Mouse (Mus musculus) urinary bladder, postnatal 36 days (tissue): ENCODE results near the gene Trafd1.
"Not testable (repeated sequence)": the region's sequence is repeated elsewhere in the genome, so short reads cannot be mapped to it uniquely, and the experiment has no call there.

Source experiments
- DNase-seq, 2 experiments: peaks; one replicate each; pipeline ENCODE4 v3.0.0; 2022; ENCODE audit warnings: low spot score in 2 of 2, mixed read lengths in 1 of 2

Trafd1 gene

GRCm38 (mm10) chr5:121384757-121385460 lies 523 bp downstream of the Trafd1 start:
- peak in 1 of 2 experiments; percentile 54 for DNase-seq

DNA sequence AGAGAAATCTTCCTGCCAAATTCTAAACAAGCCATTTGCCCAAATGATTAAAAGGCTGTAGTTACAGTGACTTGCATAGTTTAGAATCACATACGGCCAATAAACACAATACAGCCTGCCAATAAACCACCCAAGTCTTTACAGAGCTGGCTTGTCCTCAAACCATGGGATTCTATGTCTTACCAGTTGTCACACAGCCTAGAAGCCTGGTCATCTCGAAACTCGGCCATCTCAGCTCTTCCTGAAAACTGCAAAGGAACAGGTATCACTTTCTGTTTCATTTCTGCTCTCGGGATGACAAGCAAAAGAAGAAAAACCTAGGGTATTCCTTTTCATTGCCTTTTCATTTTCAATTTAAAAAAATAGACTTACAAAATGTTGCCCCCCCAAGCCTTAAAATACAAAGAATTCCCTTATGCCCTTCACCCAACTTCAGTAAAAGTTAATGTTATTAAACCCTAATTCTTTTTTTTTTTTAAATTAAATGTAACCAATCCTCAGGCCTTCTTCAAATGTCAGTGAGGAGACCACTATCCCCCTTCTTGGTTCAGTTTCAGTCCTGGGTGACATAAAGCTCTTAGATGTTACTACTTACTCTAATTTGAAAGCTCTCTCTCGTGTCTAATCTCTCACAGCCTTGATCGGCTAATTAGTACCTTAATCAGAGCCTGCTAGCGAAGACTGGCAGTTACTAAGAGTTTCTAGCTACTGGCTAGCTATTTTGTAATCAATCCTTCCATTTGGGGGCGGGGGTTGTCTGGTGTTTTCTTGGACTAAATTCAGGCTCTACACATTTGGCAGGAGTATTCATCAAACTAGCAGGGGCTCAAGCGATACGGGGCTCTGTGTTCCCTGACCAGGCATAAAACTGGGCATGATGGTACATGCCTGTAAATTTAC lies 1.3 kb downstream of the Trafd1 start:
- DNase-seq, result no peak

- no peak for DNase-seq
Measured at GRCm38 (mm10) chr5:121380692-121381091, 4.7 kb downstream of the Trafd1 start.

DNA sequence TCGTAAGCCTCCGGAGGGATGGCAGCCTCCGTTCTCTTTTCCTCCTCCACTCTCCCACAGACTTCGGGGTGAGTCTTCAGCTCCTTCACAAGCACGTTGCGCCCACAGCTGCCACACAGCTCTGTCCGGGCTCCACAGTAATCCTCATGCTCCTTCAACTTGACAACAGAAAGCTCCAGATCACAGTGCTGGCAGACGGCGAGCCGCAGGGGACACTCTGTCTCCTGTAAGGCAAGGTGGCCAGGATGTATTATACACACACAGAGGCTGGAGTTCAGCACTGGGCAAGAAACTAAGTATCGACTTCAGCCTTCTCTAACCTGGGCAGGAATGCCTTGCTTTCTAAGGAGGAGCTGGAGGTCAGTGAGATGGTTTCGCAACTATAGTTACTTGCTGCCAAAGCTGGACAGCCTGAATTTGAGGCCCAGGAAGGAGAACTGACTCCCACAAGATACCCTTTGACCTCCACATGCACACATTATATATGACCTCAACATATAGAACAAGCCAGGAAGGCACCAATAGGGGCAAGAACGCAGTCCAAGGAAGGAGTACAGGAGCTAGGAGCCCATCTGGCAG lies 6.7 kb downstream of the Trafd1 start:
- no peak for DNase-seq

DNA sequence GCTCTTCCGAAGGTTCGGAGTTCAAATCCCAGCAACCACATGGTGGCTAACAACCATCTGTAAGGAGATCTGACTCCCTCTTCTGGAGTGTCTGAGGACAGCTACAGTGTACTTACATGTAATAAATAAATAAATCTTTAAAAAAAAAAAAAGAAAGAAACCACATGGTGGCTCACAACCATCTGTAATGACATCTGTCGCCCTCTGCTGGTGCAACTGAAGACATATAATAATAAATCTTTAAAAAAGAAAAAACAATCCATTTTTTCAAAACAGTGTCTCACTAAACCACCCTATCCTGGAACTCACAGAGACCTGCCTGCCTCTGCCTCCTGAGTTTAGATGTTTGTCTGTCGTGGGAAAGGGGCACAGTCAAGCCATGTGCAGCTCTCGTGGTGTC lies 8.5 kb downstream of the Trafd1 start:
- not testable (repeated sequence) for DNase-seq

DNA sequence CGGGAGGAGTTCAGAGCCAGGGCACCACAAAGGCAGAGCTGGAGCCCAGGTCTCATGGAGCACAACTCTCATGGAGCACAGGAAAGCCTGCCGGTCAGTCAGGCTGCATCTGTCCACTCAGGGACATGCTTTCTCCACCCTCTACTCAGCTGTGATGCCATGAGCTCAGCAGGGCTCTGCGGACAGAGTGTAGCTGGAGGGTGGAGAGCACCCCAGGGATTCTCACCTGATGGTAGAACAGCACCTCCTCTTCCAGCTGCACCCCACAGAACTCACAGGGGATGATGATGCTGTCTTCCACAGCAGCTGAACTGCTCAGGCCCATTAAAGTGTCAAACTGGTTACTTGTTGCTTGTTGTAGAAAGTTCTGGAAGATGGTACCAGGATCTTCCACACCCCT lies 10.6 kb downstream of the Trafd1 start:
- no peak for DNase-seq

GRCm38 (mm10) chr5:121371712-121372111 lies 13.7 kb downstream of the Trafd1 start:
- DNase-seq, result no peak

DNA sequence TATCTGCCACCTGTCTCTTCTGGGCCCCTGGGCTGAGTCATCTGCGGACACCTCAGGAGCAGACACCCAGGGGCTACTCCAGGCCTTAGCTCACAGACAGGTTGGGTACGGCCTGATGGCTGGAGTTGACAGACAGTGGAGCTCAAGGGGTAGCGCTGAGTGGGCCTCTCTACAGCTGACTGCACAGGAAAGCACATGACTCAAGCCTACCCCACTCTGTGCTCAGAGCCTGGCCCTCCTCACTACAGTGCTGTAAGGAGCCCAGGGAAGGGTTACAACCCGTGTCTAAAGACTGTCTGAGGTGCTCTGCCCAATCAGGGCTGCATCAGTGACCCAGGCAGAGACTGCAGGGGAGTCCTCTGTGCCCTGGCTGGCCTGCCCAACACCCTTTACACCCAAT lies 18.2 kb downstream of the Trafd1 start:
- no peak for DNase-seq

GRCm38 (mm10) chr5:121366449-121367225 lies 18.8 kb downstream of the Trafd1 start:
- no peak for DNase-seq

DNA sequence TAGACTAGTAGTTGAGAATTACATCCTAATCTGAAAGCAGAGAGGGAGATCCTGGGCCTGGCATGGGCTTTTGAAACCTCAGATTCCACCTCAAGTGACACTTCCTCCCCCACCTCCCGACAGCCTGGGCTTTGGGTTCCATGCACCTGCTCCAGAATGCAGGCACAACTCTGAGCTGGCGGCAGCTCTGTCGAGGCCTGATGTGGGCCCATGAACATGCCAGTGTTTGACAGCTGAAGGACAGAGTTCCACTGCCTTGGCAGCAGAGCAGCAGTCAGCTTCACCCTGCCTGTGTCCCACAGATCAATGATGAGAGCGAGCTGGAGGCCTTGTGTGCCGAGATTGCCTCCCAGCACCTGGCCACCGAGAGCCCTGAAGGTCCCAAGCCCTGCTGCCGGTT lies 22.0 kb downstream of the Trafd1 start:
- no peak for DNase-seq

DNA sequence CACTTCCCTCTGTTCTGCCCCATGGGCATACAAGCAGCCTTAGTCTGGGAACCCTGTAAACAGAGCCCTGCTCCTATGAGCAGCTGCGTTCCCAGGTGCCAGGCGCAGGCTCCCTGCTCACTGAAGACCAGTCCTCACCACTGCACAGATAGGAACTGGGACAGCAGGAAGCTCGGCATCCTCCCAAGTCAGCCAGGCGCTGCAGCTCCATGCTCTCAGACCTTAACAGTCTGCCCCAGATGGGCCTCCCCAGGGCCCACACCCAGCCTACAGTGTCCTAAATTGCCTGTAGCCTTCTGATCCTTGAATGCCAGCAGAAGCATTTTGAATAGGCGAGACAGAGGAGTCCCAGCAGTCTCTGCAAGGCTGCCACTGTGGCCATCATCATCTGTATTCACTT lies 23.7 kb downstream of the Trafd1 start:
- no peak for DNase-seq

- DNase-seq, result peak in 1 of 2 experiments; percentile 33
Measured at GRCm38 (mm10) chr5:121359229-121359628, 26.2 kb downstream of the Trafd1 start.

DNA sequence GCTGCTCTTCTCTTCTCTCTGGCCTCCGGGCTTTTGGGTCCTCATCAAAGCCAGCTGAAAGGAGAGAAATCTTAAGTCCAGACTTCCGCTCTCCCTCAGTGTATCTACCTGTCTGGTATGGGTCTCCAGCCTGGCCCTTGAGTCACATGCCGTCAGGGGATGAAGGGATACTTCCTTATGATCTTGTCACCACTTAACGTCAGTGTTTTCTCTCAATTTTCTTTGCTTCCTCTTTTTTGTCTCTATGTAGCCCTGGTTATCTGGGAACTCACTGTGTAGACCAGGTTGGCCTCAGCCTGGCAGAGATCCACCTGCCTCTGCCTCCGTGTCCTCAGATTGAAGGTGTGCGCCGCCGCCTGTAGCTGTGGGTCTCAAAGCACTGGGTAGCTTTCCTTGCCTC lies 41.4 kb downstream of the Trafd1 start:
- DNase-seq, result no peak

- no peak for DNase-seq
Measured at GRCm38 (mm10) chr5:121342490-121342889, 42.9 kb downstream of the Trafd1 start.

DNA sequence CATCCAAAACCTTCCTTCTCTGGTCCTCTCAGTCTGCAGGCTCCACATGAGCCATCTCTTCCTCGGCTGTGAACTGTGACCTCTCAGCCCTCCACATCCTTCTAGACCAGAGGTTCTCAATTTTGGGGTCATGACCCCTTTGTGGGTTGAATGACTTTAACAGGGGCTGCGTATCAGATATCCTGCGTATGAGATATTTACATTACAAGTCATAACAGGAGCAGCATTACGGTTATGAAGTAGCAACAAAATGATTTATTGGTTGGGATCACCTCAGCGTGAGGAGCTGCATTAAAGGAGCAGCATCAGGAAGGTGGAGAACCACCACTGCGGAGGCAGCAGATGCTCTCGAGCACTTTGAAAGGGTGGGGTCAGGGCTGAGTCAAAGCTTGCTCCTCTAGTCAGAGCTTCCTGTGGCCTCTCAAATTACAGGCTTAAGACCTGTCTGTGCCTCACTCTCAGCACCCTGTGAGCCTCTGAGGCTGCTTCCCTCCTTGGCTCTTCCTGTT lies 44.4 kb downstream of the Trafd1 start:
- DNase-seq, result peak in 1 of 2 experiments; percentile 16

GRCm38 (mm10) chr5:121339507-121340230 lies 45.8 kb downstream of the Trafd1 start:
- peak; percentile 7 to 37 for DNase-seq

- DNase-seq, result no peak
Measured at GRCm38 (mm10) chr5:121336776-121337175, 48.7 kb downstream of the Trafd1 start.

GRCm38 (mm10) chr5:121336009-121336408 lies 49.4 kb downstream of the Trafd1 start:
- no peak for DNase-seq

- DNase-seq, result no peak
Measured at GRCm38 (mm10) chr5:121335426-121335825, 50.0 kb downstream of the Trafd1 start.

DNA sequence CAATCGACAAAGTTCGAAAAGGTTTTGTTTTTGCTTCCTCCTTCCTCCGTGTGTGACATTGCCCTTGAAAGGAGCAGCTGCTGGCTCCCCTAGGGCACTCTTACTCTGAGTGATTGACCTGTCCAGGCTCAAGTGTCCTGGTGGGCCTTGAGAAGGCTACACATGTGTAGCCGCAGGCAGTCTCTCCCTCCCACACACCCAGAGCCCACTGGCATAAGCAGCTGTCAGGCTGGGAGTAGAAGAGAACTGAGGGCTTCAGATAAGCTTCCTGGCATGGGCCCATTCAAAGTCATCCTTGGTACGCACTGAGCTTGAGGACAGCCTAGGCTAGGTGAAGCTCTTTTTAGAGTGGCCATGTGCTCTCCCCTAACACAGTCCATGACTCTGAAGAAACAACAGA lies 51.0 kb downstream of the Trafd1 start:
- no peak for DNase-seq

DNA sequence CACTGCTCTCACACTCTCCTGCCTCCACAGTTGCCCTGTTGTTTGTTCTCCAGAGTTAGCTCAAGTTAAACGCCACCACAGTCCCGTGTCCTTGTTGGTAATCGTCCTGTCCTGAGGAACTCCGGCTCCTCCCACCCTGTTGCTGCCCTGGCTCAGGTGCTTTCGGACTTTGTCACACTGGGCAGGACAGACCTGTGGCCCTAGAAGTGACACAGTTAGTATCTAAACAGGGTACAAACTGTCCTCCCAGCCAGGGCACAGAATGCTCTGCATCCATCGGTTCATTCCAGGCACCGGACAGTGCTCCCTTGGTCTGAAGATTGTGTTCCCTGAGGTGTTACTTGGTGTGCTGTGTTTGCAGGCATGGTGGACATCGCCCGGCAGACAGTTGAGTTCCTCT lies 51.5 kb downstream of the Trafd1 start:
- DNase-seq, result no peak
